Mouse (Mus musculus): Measurements from ENCODE around the gene Bspry. TPM values are rescaled to one million over a fixed set of nuclear protein-coding genes. Genes with fewer than 3 reads are reported as not detected.

Bspry gene
- polyA plus RNA-seq, 1 experiment from 2014 or later = 0.80 TPM

- H3K4me3 ChIP-seq = no peak overlapping the region
- no peak overlapping the region for H3K9ac ChIP-seq
- H3K9me3 ChIP-seq = no peaks in the 10 kb centered on the region
- no peaks in the 10 kb centered on the region for H3K27me3 ChIP-seq
- ATAC-seq (ENCODE audit: low read depth) = no peak
- H3K36me3 ChIP-seq = no peaks in the 10 kb centered on the region
- no peak overlapping the region for H3K27ac ChIP-seq (replicated peaks)
- no peak overlapping the region for H3K4me2 ChIP-seq
- no peaks in the 10 kb centered on the region for H3K4me1 ChIP-seq (replicated peaks)
Measured at GRCm38 (mm10) chr4:62544801-62545200, 64.9 kb downstream of the Bspry start.

Other genes with a start within 250 kb of the Bspry start
- gene Zfp37, start 249.0 kb upstream of the Bspry start, polyA plus RNA-seq (2015; fragmentation: Nextera tagmentation; extraction: Ambion mirVana) = 24.9 and 30.6 TPM in 2 replicates
- gene Slc31a2, start 217.5 kb upstream of the Bspry start, polyA plus RNA-seq (2015; fragmentation: Nextera tagmentation; extraction: Ambion mirVana) = 17.7 and 18.1 TPM in 2 replicates
- gene Fkbp15, start 119.5 kb upstream of the Bspry start, polyA plus RNA-seq (2015; fragmentation: Nextera tagmentation; extraction: Ambion mirVana) = 24.8 and 24.9 TPM in 2 replicates
- 34.6 and 35.0 TPM in 2 replicates for gene Slc31a1, start 119.3 kb upstream of the Bspry start, polyA plus RNA-seq (2015; fragmentation: Nextera tagmentation; extraction: Ambion mirVana)
- gene Cdc26, start 71.4 kb upstream of the Bspry start, polyA plus RNA-seq (2015; fragmentation: Nextera tagmentation; extraction: Ambion mirVana) = 98.8 and 108 TPM in 2 replicates
- gene Prpf4, start 71.3 kb upstream of the Bspry start, polyA plus RNA-seq (2015; fragmentation: Nextera tagmentation; extraction: Ambion mirVana) = 17.1 and 17.9 TPM in 2 replicates
- gene Rnf183, start 44.8 kb upstream of the Bspry start, polyA plus RNA-seq (2015; fragmentation: Nextera tagmentation; extraction: Ambion mirVana) = 0.18 TPM in 1 of 2 replicates, not detected in the other
- gene Wdr31, start 9.2 kb upstream of the Bspry start, polyA plus RNA-seq (2015; fragmentation: Nextera tagmentation; extraction: Ambion mirVana) = 5.7 and 6.8 TPM in 2 replicates
- 13.1 and 14.2 TPM in 2 replicates for gene Hdhd3, start 23.4 kb downstream of the Bspry start, polyA plus RNA-seq (2015; fragmentation: Nextera tagmentation; extraction: Ambion mirVana)
- 49.8 and 58.8 TPM in 2 replicates for gene Alad, start 39.9 kb downstream of the Bspry start, polyA plus RNA-seq (2015; fragmentation: Nextera tagmentation; extraction: Ambion mirVana)
- 61.8 and 63.1 TPM in 2 replicates for gene Pole3, start 45.0 kb downstream of the Bspry start, polyA plus RNA-seq (2015; fragmentation: Nextera tagmentation; extraction: Ambion mirVana)
- 0.70 and 0.87 TPM in 2 replicates for gene 4933430I17Rik, start 45.3 kb downstream of the Bspry start, polyA plus RNA-seq (2015; fragmentation: Nextera tagmentation; extraction: Ambion mirVana)
- gene Rgs3, start 79.8 kb downstream of the Bspry start, polyA plus RNA-seq (2015; fragmentation: Nextera tagmentation; extraction: Ambion mirVana) = 71.4 and 79.0 TPM in 2 replicates